Mouse (Mus musculus) MEL-GATA-1-ER (cell line): ENCODE measurements around the gene Negr1.

Experiments used
- DNase-seq: peaks from one replicate; pipeline ENCODE4 v3.0.0-alpha.2; 2012; ENCODE audit warnings: low read depth; ENCODE audit errors: extremely low read depth

Negr1 gene

DNA sequence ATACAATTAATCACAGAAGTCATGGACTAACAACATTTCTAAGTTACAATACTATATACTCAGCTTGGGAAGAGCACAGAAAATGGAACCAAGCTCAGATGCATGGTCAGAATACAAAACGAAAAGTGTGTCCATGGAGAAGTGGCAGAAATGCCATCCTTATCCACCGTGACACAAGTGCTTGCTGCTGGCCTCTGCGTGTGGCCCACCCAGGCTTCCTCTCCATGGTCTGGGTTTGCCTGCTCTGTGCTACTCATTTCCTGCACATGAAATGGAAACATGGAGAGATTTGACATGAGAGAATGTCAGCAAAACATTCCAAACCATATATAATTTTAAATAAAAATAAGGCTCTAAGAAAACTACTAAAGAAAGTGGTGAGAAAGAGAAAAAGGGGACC is 645.2 kb downstream of the Negr1 start:
- DNase-seq = no peak

DNA sequence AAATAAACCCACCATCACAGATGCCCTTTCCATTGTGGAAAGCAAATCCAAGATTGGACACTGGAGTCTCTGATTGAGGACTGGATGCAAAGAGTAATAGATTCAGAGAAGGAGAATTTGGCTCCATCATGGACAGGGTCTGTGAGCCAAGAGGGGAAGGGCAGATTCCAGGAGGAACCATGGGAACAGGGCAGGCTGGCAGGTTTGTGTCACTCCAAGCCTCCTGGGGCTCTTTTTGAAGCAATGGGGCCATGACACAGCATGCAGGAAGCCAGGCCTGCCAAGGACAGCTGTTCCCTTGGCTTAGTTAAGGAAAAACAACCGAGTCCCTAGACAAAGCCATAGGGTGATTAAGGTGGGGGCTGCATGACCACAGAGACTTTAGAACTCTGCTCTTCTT is 647.4 kb downstream of the Negr1 start:
- no peak for DNase-seq

DNA sequence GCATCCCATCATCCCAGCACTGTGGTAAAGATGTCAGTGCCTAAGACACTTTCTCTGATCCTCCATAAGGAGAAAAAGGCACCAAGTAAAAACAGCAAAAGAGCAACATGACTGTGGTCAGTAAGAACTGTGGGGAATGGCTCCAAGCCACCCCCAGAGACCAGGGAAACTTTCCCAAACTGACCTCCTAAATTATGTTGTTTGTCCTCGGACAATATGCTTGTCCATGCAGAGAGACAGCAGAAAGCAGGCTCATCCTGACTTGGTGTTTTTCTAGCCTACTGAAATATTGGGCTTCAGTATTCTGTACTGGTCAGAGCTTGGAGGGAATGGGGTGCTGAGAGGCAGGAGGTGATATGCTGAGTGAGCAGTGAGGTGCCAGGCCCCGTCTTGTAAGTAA is 647.8 kb downstream of the Negr1 start:
- no peak for DNase-seq

DNA sequence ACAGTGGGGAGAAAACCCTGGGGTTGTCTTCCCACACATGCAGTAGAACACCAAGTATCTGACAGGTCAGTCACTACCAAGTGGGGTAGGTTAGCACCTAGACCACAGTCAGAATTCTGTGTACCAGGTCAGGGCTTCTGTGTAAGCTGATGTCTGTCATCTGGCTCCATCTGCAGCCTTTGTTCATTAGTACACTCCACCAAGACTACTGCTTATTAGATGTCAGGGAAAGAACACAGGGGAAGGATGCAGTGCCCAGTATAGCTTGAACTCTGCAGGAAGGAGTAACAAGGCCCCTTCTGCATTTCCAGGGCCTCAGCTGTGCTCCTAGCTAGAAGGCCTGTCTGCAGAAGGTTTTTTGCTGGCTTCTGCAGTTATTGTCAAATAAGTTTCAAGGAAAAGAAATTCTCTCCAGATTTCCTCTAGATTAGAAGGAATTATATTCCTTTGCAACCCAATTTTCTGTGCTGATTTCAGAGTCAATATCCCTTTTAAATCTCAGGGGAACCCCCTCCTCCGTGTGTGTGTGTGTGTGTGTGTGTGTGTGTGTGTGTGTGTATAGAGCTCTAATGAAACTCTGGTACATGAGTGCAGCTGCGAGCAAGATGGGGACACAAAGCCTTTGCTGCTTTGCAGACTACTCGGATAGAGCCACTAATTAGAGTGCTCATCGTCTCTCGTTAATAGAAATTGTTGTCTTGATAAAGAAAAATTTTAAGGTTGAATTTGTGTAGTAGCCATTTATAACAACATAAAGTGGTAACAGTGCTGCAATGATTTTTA is 654.5 kb downstream of the Negr1 start:
- no peak for DNase-seq

DNA sequence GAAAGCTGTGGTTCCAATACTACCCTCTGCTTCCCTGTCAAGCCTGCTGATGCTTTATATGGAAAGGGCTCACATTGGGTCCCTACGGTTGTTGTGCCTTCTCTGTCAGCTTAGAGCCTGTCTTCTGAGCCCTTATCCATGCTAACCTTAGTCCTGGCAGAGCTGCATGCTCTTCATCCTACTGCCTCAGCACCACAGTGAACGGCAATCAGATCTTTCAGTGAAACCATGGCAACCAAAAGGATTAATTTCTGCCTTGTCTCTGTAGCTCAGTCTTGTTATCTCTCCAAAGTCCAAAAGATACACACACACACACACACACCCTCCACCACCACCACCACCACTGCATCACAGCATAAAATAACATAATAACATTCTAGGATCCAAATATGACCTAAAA is 656.2 kb downstream of the Negr1 start:
- no peak for DNase-seq

DNA sequence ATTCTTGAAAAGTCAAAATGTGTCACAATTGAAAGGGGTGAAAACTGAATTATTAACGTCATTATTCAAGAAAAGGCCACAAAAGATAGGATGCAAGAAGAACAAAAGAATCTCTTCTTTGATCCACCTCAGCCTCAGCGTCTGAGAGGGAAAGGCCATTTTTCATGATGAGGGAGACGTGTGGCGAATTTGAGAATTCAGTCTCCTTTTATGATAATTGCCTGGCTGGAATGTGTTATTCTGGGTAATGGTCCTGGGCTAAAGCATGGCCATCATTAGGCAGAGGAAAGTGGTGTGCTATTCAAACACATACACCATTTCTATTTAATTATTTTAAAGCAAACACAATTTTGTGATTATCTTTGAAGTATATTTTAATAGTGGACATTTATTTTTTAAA is 663.3 kb downstream of the Negr1 start:
- no peak for DNase-seq

DNA sequence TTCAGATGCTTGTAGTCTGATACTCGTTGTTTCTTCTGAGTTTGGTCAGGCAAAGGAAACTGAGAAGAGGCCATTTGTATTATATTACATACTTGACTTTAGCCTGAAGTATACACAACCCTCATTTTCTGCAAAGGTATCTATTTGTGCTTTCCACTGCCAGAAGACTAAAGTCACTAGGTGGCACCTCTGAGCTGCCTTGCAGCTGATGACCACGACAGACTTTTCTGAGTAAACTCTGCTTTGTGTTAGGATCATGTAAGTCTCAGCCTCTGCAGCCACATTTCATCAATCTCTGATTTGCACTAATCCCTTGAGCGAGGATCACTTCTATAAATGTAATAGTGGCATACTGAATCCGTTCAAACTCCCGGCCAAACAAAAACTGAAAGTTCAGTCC is 671.1 kb downstream of the Negr1 start:
- no peak for DNase-seq

DNA sequence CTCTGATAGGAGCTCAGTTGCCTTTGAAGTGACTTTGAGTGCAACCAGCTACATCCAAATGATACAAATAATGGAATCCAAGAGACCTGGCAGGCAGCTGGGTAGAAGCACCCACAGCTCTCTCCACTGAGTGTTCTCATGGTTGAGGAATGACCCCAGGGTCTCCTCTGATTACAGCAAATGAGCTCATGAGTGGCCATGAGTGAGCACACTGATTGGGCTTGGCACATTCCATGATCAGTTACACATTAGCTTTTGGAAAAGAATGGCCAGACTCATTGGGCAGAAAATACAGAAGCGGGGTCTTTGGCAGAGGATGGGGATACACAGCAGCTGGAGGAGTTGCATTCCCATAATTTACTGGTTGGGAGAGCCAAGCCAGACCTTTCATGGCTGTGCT is 678.6 kb downstream of the Negr1 start:
- no peak for DNase-seq

DNA sequence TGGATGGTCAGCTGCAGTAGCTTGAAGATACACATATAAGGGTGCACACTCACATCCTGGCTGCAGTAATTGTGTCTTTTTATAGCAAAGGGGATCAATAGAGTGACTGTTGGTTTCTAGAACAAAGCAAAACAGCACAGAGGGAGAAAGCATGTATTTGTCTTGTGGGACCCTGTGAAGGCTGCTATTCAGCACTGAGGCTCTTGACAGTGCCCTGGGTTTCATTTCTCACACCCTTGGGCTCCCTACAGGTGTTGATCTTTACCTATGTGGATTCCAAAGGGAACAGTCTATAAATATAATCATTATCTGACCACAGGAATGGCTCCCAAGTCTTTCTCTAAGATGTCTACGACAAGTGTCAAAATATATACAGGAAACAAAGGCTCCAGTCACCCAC is 693.9 kb downstream of the Negr1 start:
- DNase-seq = no peak

DNA sequence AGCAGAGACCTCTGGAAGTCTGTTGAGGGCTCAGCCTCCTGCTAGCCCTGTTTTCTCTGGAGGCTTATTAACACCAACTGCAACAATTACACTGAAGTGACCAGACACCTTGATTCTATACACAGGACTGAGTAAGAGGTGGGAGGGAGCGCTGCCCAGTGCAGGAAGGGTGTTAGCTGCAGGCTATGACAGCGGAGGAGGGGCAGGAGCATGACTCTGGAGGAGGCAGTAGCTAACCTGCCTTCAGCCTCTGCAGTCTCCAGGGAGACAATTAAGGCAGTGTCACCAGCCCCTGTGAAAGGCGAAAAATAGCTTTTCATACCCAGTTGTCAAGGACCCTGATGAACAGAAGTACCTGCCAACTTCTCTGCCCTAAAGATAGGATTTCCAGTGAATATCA is 694.3 kb downstream of the Negr1 start:
- DNase-seq = no peak

DNA sequence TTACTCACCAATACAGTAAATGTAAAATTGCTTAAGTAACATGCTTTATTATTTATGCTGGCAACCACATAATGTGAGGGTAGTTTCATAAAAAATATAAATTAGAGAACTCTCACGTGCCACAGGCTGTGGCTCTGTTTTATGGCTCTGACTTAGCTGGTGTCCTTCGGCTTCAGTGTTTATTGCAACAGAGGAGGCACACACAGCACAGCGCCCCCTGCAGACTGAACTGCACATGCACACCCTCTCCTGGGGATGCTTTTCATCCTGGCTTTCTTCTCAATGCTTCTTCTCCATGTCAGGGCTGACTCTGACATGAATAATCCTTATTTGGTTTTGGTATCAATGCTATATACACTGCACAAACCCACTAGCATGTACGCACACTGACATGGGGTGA is 707.1 kb downstream of the Negr1 start:
- no peak for DNase-seq

DNA sequence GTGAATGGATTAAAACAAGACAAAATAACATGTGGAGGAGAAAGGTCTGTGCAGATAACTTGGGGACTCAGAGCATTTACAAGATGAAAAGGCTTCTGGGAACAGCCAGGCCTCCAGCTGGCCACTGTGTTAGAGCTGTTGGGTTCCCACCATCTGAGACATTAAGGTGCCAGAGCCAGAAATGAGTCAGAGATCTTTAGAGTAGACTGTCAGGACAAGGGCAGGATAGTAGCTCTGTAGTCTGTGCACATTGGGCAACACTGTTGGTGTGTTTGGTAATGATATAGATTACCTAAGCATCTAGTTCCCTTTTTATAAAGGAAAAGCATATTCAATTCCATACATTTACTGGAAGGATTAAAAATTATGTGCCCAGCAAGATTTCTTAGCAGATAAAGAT is 710.8 kb downstream of the Negr1 start:
- DNase-seq = no peak

DNA sequence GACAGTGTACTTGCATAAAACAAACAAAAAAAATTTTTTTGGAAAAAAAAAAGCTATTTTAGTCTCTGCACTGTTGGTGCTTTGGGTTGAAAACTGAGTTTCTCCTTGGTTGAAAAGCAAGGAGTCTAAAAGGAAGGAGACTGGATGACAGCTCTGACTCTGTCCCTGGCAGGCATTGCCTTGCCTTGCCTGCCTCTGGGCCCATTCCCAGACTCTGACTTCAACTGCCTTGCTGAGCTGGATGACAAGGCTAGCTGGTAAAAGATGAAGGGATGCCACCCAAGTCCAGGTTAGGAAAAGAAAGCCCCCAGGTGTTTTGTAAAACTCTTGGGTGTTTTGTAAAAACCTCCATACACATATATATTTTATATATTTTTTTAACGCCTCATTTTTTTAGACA is 712.5 kb downstream of the Negr1 start:
- DNase-seq = no peak

DNA sequence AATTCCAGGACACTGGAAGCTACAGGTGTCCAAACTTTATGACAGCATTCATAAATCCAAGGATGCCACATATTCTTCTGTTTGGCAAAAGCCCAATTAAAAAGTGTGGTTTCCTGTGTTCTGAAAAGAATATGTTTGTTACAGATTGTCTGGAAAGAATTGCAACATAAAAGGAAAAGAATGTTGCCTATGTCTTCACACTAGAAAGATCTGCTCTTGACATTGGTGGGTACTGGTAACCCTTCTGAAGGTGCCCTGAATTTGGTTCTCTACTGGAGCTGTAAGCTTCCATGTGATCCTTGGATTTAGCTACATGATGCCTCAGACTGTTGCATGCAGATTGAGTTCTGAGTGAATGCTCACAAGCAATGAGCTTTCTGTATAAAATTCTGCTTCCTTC is 718.1 kb downstream of the Negr1 start:
- DNase-seq = no peak

DNA sequence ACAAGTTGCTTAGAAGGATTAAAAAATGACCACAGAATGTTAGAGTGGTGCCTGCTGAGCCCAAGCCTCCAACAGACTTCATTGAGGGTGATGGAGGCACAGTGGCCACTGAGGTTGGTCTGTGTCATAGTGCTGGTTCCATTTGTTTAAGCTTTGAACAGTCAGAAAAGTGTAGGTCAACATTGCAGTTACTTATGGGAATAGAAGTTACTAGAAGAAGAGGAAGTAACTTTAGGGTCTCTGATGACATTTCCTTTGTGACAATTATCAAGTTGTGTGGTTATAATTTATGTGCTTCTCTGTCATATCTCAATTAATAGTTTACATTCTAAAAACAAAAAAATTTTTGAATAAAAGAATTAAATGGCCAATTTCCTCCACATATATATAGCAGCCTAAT is 719.7 kb downstream of the Negr1 start:
- DNase-seq = no peak

DNA sequence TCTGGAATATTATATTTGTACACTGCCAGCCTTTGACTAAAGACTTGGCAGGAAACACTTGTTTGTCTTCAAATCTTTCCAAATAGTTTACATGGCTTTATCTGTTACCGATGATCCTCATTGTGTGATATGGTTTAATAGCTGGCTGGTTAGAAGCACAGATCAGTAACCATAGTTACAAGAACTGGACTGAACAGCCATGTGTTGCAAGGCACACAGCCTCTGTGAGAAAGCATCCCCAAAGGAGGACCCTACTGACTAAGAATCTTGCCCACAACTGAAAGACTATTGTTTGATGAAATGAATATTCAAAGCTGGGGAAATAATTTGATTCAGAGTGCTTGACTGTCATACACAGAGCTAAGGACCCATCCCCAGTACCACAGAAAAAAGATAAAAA is 729.7 kb downstream of the Negr1 start:
- DNase-seq = no peak

DNA sequence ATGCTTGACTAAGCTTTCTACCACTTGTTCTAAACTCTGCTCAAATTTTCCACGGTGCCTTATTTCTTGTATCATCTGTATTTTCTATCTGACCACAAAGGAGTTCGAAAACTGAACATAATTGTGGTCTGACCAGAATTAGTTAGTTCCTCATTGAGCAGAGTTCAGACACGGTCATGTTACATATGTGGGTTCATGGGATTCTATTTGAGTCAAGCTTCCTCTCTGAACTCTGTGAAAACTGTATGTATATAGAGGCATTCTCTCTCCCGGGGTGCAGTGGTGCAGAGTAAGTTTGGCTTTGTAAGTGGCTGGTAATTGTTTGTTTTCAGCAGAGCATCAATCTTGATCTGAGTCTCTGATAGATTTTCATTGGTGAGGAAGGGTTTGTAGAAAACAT is 735.6 kb downstream of the Negr1 start:
- DNase-seq = no peak

DNA sequence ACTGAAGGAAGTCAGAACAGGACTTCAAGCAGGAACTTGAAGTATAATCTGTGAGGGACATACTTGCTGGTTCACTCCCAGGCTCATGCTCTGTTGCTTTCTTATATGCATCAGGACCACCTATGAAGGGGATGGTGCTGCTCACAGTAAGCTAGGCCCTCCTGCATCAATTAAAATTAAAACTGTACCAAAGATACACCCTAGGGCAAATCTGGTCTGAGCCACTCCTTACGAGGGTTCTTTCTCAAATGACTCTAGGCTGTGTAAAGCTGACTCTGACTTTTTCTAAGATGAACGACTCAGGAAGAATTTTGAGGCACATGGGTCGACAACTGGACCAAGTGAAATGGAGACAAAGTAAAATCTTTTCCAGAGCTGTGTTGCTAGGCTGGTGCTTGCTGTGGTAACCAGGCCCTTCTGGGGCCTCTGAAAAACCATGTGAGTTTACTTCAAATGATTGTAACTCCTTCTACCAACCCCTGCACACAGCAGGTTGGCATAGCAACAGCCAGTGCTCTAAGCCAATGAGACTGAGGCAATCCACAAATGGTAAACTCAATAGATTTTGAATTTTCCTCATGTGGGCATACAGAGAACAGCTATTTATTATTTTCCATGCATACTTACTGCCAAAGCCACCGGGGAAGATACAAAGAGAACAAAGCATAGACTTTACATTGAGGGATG is 742.0 kb downstream of the Negr1 start:
- no peak for DNase-seq

DNA sequence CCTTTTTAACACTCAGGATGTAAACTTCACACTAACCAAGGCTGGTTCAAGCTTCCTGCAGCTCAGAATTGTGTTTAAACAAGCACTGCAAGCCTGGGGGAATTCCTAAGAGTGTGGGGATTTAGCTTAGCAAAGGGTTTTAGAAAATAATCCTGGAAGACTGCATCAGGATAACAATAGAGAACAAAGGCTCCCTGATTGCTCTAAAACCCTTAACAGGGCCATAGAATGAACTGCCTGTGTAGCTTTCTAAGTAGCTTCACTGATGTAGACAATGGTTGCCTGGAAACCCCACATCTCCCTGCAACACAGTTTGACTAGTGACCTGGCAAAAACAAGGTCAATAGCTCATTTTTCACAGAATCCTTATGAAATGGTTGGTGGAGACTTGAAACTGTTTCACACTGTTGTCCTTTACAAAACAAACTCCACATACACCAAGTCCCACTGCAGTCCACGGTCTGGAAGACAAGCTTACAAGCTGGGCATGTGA is 759.5 kb downstream of the Negr1 start:
- no peak for DNase-seq

DNA sequence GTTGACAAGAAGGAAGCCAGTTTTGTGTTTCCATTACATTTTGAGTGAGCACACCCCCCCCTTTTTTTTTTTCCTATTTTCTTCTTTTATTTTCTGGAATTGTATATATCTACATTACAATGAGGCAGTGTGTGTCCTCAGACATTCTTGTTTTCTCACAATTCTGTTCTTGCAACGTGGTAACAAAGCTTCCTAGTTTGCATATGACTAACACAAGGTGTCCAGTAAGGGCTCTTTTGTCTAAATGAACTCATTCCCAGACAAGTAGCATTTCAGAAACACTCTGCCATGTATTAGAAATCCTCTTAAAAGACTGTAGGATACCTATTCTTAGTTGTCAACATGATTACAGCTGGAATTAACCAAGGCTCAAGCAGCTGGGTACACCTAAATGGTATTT is 760.2 kb downstream of the Negr1 start:
- DNase-seq = no peak

DNA sequence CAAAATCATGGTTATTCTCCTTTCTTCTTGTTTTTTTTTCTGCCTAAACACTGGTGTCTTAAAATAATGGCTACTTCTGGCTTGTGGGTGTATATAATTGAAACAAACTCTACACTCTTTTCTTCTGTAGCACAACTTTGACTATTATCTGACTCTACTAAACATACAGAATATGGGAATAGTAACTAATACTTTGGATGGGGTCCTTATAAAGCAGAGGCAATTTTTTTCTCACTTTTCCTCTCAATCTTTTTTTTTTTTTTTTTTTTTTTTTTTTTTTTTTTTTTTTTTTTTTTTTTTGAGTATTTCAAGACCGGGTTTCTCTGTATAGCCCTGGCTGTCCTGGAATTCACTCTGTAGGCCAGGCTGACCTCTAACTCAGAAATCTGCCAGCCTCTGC is 772.6 kb downstream of the Negr1 start:
- no peak for DNase-seq

DNA sequence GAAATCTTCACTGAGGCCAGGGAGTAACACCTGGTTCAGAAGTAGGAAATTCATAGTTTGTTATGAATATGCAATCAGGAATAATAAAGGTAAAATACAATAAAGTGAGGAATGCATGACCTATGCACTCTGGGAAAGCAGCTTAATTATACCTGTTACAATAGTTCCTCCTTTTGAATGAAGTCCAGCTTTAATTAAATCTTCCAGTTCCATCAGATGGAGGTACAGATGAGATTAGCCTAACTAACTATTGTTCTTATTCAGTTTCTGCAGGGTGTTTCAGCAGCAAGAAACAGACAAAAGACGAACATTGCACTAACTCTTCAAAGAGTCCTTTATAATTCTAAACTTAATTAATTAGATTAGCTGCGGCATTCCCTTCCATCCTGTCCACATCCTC is 787.9 kb downstream of the Negr1 start:
- no peak for DNase-seq

DNA sequence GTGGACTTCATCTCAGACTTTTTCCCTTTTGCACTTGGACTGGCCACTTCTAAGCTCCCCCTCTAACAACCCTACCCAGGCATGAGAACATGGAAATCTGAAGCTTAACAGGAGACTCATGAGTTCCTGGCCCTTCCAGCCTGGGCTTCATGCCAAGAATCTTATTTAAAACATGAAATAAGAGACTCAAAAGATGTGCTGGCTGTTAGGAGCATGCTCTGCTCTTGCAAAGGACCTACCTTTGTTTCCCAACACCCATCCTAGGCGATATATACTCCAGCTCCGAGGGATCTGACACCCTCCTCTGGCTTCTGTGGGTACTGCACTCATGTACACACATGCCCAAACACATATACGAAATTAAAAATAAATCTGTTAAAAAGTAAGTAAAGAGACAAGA is 797.3 kb downstream of the Negr1 start:
- no peak for DNase-seq
